Mouse (Mus musculus) lung, adult 2 months (tissue): ENCODE data around the gene Kiss1r.

Source experiments
- CTCF ChIP-seq: fragments of 200-500 bp; IDR thresholded peaks from 2 replicates; pipeline ENCODE4 v1.5.1; 2011; ENCODE audit warnings: mild to moderate bottlenecking, low read length, control low read depth; ENCODE audit not compliant: insufficient read depth
- POLR2A ChIP-seq: fragments of 200-500 bp; IDR thresholded peaks from 2 replicates; pipeline ENCODE4 v1.6.1; 2011; ENCODE audit warnings: low read depth, mild to moderate bottlenecking, control low read depth, low read length, borderline replicate concordance; ENCODE audit errors: extremely low read depth

- TF ChIP-seq CTCF, result no peak
- TF ChIP-seq POLR2A, result no peak
Observed at GRCm38 (mm10) chr10:79873715-79874289, 43.0 kb upstream of the Kiss1r start.
